In genomic region chr16:31316246-31317143, GRCm38 (mm10) we compare ENCODE assay signal across 8 mouse cellular contexts. TPM values are rescaled to one million over a fixed set of nuclear protein-coding genes. Genes with fewer than 3 reads are reported as not detected.
DNase-seq lines count a peak whose midpoint lies in the region; ATAC-seq and TF ChIP-seq lines count a peak whose summit lies in the region.
"Not testable (repeated sequence)": the region's sequence is repeated elsewhere in the genome, so short reads cannot be mapped to it uniquely, and the experiment has no call there.

No protein-coding gene starts in this region.

- not testable (repeated sequence) for H3K9me3 ChIP-seq in embryonic facial prominence, embryonic 15.5 days (replicated peaks); kidney, embryonic 14.5 days (ENCODE audit: control insufficient read depth, low read length); limb, embryonic 10.5 days (replicated peaks)

- not testable (repeated sequence) for H3K27me3 ChIP-seq in embryonic facial prominence, embryonic 15.5 days; kidney, embryonic 14.5 days (ENCODE audit: control insufficient read depth, insufficient read depth, low read length); limb, embryonic 10.5 days (ENCODE audit: low read depth, poor library complexity, severe bottlenecking); small intestine, adult 2 months (ENCODE audit: control insufficient read depth, insufficient read depth, low read length)

- H3K4me1 ChIP-seq in embryonic facial prominence, embryonic 15.5 days, result peaks cover 46% of the 10 kb centered on the region
- not testable (repeated sequence) for H3K4me1 ChIP-seq in kidney, embryonic 14.5 days (ENCODE audit: control insufficient read depth, insufficient read depth, low read length); small intestine, adult 2 months (ENCODE audit: control insufficient read depth, insufficient read depth, insufficient read length, low read length)
- peaks cover 39% of the 10 kb centered on the region for H3K4me1 ChIP-seq in limb, embryonic 10.5 days

- 0 out of 2 replicates have a peak overlapping the region, but pooled peaks have one; percentile 6 for H3K4me2 ChIP-seq in embryonic facial prominence, embryonic 15.5 days (replicated peaks)
- not testable (repeated sequence) for H3K4me2 ChIP-seq in kidney, embryonic 14.5 days (replicated peaks; ENCODE audit: low read depth, low read length)

- TF ChIP-seq POLR2A in small intestine, adult 2 months (IDR thresholded peaks at IDR 0.05; ENCODE audit: low read depth, low read length), result not testable (repeated sequence)

- H3K36me3 ChIP-seq in embryonic facial prominence, embryonic 15.5 days; kidney, embryonic 14.5 days (ENCODE audit: control insufficient read depth, insufficient read depth, low read length); limb, embryonic 10.5 days; small intestine, adult 2 months (ENCODE audit: control insufficient read depth, insufficient read depth, low read length): not testable (repeated sequence)

- peak overlapping the region; percentile 94 for H3K27ac ChIP-seq in embryonic facial prominence, embryonic 15.5 days (replicated peaks)
- not testable (repeated sequence) for H3K27ac ChIP-seq in kidney, embryonic 14.5 days (ENCODE audit: low read depth, low read length)
- H3K27ac ChIP-seq in limb, embryonic 10.5 days, result peak overlapping the region; percentile 53; the same call in 1 of the 2 replicates
- H3K27ac ChIP-seq in small intestine, adult 2 months (ENCODE audit: insufficient read depth, low read depth, low read length), result peak overlapping the region; percentile 66

- TF ChIP-seq CTCF in small intestine, adult 2 months (IDR thresholded peaks at IDR 0.05; ENCODE audit: extremely low read depth, insufficient read length, insufficient replicate concordance, low read depth, low read length), result not testable (repeated sequence)

- ATAC-seq in embryonic facial prominence, embryonic 15.5 days (ENCODE audit: insufficient number of reproducible peaks, low FRiP score, low TSS enrichment, low read depth), result peak; percentile 19; the same call in 1 of the 2 replicates
- ATAC-seq in kidney, embryonic 14.5 days (ENCODE audit: low FRiP score, low TSS enrichment), result peak; percentile 57; the same call in 1 of the 2 replicates

- H3K4me3 ChIP-seq in embryonic facial prominence, embryonic 15.5 days (replicated peaks); kidney, embryonic 14.5 days (ENCODE audit: low read length); limb, embryonic 10.5 days; small intestine, adult 2 months (ENCODE audit: low read depth, low read length): not testable (repeated sequence)

- WGBS in embryonic facial prominence, embryonic 15.5 days, result 25% methylated on average over 12 of the region's 12 CpGs
- WGBS in kidney, embryonic 14.5 days, result 47% methylated on average over 12 of the region's 12 CpGs
- 74% methylated on average over 12 of the region's 12 CpGs for WGBS in limb, embryonic 10.5 days
- 69% methylated on average over 12 of the region's 12 CpGs for WGBS in small intestine, adult 2 months

- H3K9ac ChIP-seq in embryonic facial prominence, embryonic 15.5 days; kidney, embryonic 14.5 days (ENCODE audit: low read depth, low read length): not testable (repeated sequence)

- DNase-seq in adrenal gland, adult 2 months, result peak; percentile 10
- DNase-seq in heart, adult 11 months, result peak; percentile 99
- DNase-seq in heart, postnatal 4 days, result peak; percentile 44
- not testable (repeated sequence) for DNase-seq in limb, embryonic 10.5 days (ENCODE audit: low spot score)
- peak; percentile 58 for DNase-seq in lung, postnatal 14 days

RNA-seq across cellular contexts. Expression of gene Apod, which starts 1.9 kb away (rescaled TPM):
- total RNA-seq in adrenal gland, adult 2 months (2021), result 10 to 100 TPM in 1 of 2 experiments, 1 to 10 TPM in 1; 8.0 to 12.3 TPM
- 0.64 and 0.99 TPM in 2 replicates for polyA plus RNA-seq in adrenal gland, adult 2 months (2012; rRNA removed)
- 89.9 and 96.7 TPM in 2 replicates for polyA plus RNA-seq in embryonic facial prominence, embryonic 15.5 days (2015; fragmentation: Nextera tagmentation; extraction: Ambion mirVana)
- under 1 TPM; 0.27 to 0.45 TPM for total RNA-seq in heart, postnatal 4 days (2021)
- polyA plus RNA-seq in kidney, embryonic 14.5 days (2014; fragmentation: Nextera tagmentation; extraction: Ambion mirVana), result 0.47 TPM in 2 replicates
- 5.9 and 6.5 TPM in 2 replicates for polyA plus RNA-seq in limb, embryonic 10.5 days (2016; fragmentation: Nextera tagmentation; extraction: Ambion mirVana)
- polyA plus RNA-seq in small intestine, adult 2 months (2012; rRNA removed), result 0.06 and 0.35 TPM in 2 replicates

RNA-seq across cellular contexts. Expression of gene Ppp1r2, which starts 41.4 kb away (rescaled TPM):
- total RNA-seq in adrenal gland, adult 2 months (2021), result 10 to 100 TPM; 71.5 to 82.0 TPM
- 75.9 and 81.2 TPM in 2 replicates for polyA plus RNA-seq in adrenal gland, adult 2 months (2012; rRNA removed)
- 90.6 and 92.1 TPM in 2 replicates for polyA plus RNA-seq in embryonic facial prominence, embryonic 15.5 days (2015; fragmentation: Nextera tagmentation; extraction: Ambion mirVana)
- total RNA-seq in heart, postnatal 4 days (2021), result 100 to 1,000 TPM; 128 to 132 TPM
- 77.0 and 98.6 TPM in 2 replicates for polyA plus RNA-seq in kidney, embryonic 14.5 days (2014; fragmentation: Nextera tagmentation; extraction: Ambion mirVana)
- polyA plus RNA-seq in limb, embryonic 10.5 days (2016; fragmentation: Nextera tagmentation; extraction: Ambion mirVana), result 84.6 and 89.8 TPM in 2 replicates
- 26.9 and 83.9 TPM in 2 replicates for polyA plus RNA-seq in small intestine, adult 2 months (2012; rRNA removed)

Comparison
In these comparisons a context has a peak if more than half of its experiments do, and no peak if none do; other contexts are left out.
1. RNA of gene Apod, which starts 1.9 kb away (polyA plus RNA-seq): 89.9 to 96.7 TPM in embryonic facial prominence, embryonic 15.5 days; 5.9 to 6.5 TPM in limb, embryonic 10.5 days, 0.64 to 0.99 TPM in adrenal gland, adult 2 months, 0.47 TPM in kidney, embryonic 14.5 days and 0.06 to 0.35 TPM in small intestine, adult 2 months; every median in the first group is over 10 times any median in the second.